Mouse (Mus musculus): ENCODE results near the gene Syngr1. TPM values are rescaled to one million over a fixed set of nuclear protein-coding genes. Genes with fewer than 3 reads are reported as not detected.

The Syngr1 gene
- polyA plus RNA-seq, 1 experiment from 2014 or later = 10.3 TPM

DNA sequence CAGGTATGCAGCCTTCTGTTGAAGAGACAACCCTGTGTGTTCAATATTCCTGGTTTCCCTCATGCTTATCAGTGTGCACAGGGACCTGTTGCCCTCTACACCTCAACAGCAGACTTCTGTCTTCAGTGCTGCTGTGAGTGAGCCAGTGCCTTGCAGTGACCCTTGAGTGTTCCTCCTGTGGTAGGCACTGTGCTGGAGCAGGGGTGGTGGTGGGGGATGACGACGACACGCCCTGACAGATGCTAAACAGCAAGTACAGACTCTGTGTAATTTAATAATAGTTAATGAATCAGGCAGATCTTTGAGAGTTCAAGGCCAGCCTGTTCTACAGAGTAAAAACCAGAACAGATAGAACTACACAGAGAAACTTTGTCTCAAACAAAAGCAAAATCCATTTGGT, 45.5 kb downstream of the Syngr1 start:
- ATAC-seq = no peak
- TF ChIP-seq EP300 (IDR thresholded peaks at IDR 0.05; ENCODE audit: low read depth) (no peak), CTCF (IDR thresholded peaks at IDR 0.05; ENCODE audit: low read depth) (no peak)
- no peak overlapping the region for H3K4me3 ChIP-seq (ENCODE audit: low read depth, low read length)
- H3K36me3 ChIP-seq (replicated peaks; ENCODE audit: insufficient read depth, low read length) = peaks cover 14% of the 10 kb centered on the region
- H3K27ac ChIP-seq (ENCODE audit: low read depth) = no peak overlapping the region
- no peaks in the 10 kb centered on the region for H3K27me3 ChIP-seq (ENCODE audit: insufficient read depth, low read length)
- no peak overlapping the region for H3K9ac ChIP-seq (replicated peaks)
- WGBS (ENCODE audit: insufficient replicate concordance) = 79% methylated on average over 3 of the region's 3 CpGs
- no peak for DNase-seq
- peaks cover 48% of the 10 kb centered on the region for H3K4me1 ChIP-seq (ENCODE audit: insufficient read depth)
- H3K4me2 ChIP-seq (ENCODE audit: low read depth, low read length) = no peak overlapping the region
- H3K9me3 ChIP-seq (ENCODE audit: low read length) = no peaks in the 10 kb centered on the region

GRCm38 (mm10) chr15:80137945-80138791, 47.0 kb downstream of the Syngr1 start:
- no peak for ATAC-seq
- H3K27ac ChIP-seq (ENCODE audit: low read depth) = no peak overlapping the region
- H3K4me2 ChIP-seq (ENCODE audit: low read depth, low read length) = no peak overlapping the region
- H3K9ac ChIP-seq (replicated peaks) = no peak overlapping the region
- H3K4me3 ChIP-seq (ENCODE audit: low read depth, low read length) = no peak overlapping the region
- DNase-seq = no peak
- WGBS (ENCODE audit: insufficient replicate concordance) = 72% methylated on average over 17 of the region's 17 CpGs
- H3K4me1 ChIP-seq (ENCODE audit: insufficient read depth) = peaks cover 40% of the 10 kb centered on the region
- H3K27me3 ChIP-seq (ENCODE audit: insufficient read depth, low read length) = no peaks in the 10 kb centered on the region
- peaks cover 23% of the 10 kb centered on the region for H3K36me3 ChIP-seq (replicated peaks; ENCODE audit: insufficient read depth, low read length)
- TF ChIP-seq EP300 (IDR thresholded peaks at IDR 0.05; ENCODE audit: low read depth) (no peak), CTCF (IDR thresholded peaks at IDR 0.05; ENCODE audit: low read depth) (peak; percentile 16; the same call in 1 of the 2 replicates)
- H3K9me3 ChIP-seq (ENCODE audit: low read length) = no peaks in the 10 kb centered on the region

DNA sequence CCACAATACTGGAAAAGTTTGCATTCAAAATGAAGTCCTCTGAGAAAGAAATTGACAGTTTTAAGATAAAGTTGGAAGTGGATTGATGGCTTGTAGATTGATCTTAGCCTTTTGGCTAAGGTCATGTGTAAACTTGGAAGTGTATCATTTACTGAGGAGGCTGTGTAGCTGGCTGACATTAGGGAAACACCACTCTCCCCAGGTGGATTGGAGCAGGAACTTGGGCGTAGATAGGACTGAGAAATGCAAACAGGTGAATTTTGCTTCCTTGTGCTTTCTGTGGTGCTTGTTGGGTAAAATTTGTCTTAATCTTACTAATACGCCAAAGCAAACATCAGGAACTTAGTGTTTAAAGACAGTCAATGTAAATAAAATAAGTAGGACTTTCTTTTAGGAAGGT, 49.2 kb downstream of the Syngr1 start:
- H3K4me1 ChIP-seq (ENCODE audit: insufficient read depth) = peaks cover 24% of the 10 kb centered on the region
- H3K36me3 ChIP-seq (replicated peaks; ENCODE audit: insufficient read depth, low read length) = peaks cover 27% of the 10 kb centered on the region
- ATAC-seq (no peak), DNase-seq (no peak)
- TF ChIP-seq EP300 (IDR thresholded peaks at IDR 0.05; ENCODE audit: low read depth) = no peak
- no peaks in the 10 kb centered on the region for H3K27me3 ChIP-seq (ENCODE audit: insufficient read depth, low read length)
- H3K9me3 ChIP-seq (ENCODE audit: low read length) = no peaks in the 10 kb centered on the region
- H3K4me2 ChIP-seq (ENCODE audit: low read depth, low read length) = no peak overlapping the region
- H3K9ac ChIP-seq (replicated peaks) = no peak overlapping the region
- H3K4me3 ChIP-seq (ENCODE audit: low read depth, low read length) = no peak overlapping the region
- WGBS (ENCODE audit: insufficient replicate concordance) = 88% methylated on average over 2 of the region's 2 CpGs
- no peak overlapping the region for H3K27ac ChIP-seq (ENCODE audit: low read depth)

GRCm38 (mm10) chr15:80140878-80141277, 49.7 kb downstream of the Syngr1 start:
- Histone ChIP-seq H3K4me1 (ENCODE audit: insufficient read depth) (peaks cover 23% of the 10 kb centered on the region), H3K27me3 (ENCODE audit: insufficient read depth, low read length) (no peaks in the 10 kb centered on the region), H3K27ac (ENCODE audit: low read depth) (no peak overlapping the region), H3K4me3 (ENCODE audit: low read depth, low read length) (no peak overlapping the region), H3K9ac (replicated peaks) (no peak overlapping the region), H3K36me3 (replicated peaks; ENCODE audit: insufficient read depth, low read length) (peaks cover 27% of the 10 kb centered on the region), H3K4me2 (ENCODE audit: low read depth, low read length) (no peak overlapping the region), H3K9me3 (ENCODE audit: low read length) (no peaks in the 10 kb centered on the region)
- no peak for DNase-seq
- ATAC-seq = no peak
- no peak for TF ChIP-seq CTCF (IDR thresholded peaks at IDR 0.05; ENCODE audit: low read depth)
- no peak for TF ChIP-seq EP300 (IDR thresholded peaks at IDR 0.05; ENCODE audit: low read depth)
- 92% methylated on average over 3 of the region's 3 CpGs for WGBS (ENCODE audit: insufficient replicate concordance)

DNA sequence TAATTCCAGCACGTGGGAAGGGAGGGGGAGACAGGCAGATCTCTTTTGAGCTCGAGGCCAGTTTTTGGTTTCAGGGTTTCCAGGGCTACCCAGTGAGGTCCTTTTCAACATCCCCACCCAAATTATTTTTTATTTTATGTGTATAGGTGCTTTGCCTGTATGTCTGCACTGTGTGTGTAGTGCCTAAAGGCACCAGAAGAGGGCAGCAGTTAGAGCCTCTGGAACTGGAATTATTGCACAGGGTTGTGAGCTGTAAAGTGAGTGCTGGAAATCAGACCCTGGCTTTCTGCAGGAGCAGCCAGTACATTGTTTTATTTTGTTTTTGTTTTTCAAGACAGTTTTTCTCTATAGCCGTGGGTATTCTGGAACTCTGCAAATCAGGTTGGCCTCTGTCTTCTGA, 51.0 kb downstream of the Syngr1 start:
- Histone ChIP-seq H3K4me3 (ENCODE audit: low read depth, low read length) (no peak overlapping the region), H3K27ac (ENCODE audit: low read depth) (no peak overlapping the region), H3K9ac (replicated peaks) (no peak overlapping the region), H3K36me3 (replicated peaks; ENCODE audit: insufficient read depth, low read length) (peaks cover 23% of the 10 kb centered on the region), H3K4me2 (ENCODE audit: low read depth, low read length) (no peak overlapping the region), H3K4me1 (ENCODE audit: insufficient read depth) (peaks cover 13% of the 10 kb centered on the region), H3K9me3 (ENCODE audit: low read length) (no peaks in the 10 kb centered on the region), H3K27me3 (ENCODE audit: insufficient read depth, low read length) (no peaks in the 10 kb centered on the region)
- no peak for DNase-seq
- no peak for TF ChIP-seq EP300 (IDR thresholded peaks at IDR 0.05; ENCODE audit: low read depth)
- peak; percentile 45 for TF ChIP-seq CTCF (IDR thresholded peaks at IDR 0.05; ENCODE audit: low read depth)
- WGBS (ENCODE audit: insufficient replicate concordance) = 93% methylated on average over 3 of the region's 3 CpGs
- no peak for ATAC-seq

DNA sequence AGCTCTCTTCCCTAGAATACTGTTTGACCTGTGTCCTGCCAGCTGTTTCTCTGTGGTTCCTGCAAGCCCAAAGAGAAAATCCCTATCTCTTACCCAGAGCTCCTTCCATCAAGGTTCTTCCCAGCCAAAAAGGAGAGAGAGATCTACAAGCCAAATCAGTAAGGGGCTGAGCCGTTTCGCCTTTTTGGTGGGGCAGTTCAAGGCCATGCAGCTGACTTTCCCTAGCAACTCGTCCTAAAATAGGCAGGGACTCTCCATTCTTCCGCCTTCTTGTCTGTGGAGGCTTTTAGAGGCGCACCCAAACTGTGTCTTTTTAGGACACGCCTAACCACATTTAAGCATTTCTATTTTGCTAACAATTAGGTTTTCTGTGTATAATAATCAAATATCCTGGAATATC, 52.6 kb downstream of the Syngr1 start:
- peaks cover 25% of the 10 kb centered on the region for H3K36me3 ChIP-seq (replicated peaks; ENCODE audit: insufficient read depth, low read length)
- ATAC-seq = no peak
- H3K27me3 ChIP-seq (ENCODE audit: insufficient read depth, low read length) = no peaks in the 10 kb centered on the region
- TF ChIP-seq EP300 (IDR thresholded peaks at IDR 0.05; ENCODE audit: low read depth) (no peak), CTCF (IDR thresholded peaks at IDR 0.05; ENCODE audit: low read depth) (no peak)
- no peak overlapping the region for H3K9ac ChIP-seq (replicated peaks)
- DNase-seq = no peak
- no peak overlapping the region for H3K4me3 ChIP-seq (ENCODE audit: low read depth, low read length)
- no peaks in the 10 kb centered on the region for H3K9me3 ChIP-seq (ENCODE audit: low read length)
- no peak overlapping the region for H3K27ac ChIP-seq (ENCODE audit: low read depth)
- H3K4me1 ChIP-seq (ENCODE audit: insufficient read depth) = peaks cover 4% of the 10 kb centered on the region
- H3K4me2 ChIP-seq (ENCODE audit: low read depth, low read length) = no peak overlapping the region
- 80% methylated on average over 6 of the region's 6 CpGs for WGBS (ENCODE audit: insufficient replicate concordance)

Data from liver, postnatal 0 days (tissue).